Mouse (Mus musculus): Measurements from ENCODE around the gene Ppfibp1. TPM values are rescaled to one million over a fixed set of nuclear protein-coding genes. Genes with fewer than 3 reads are reported as not detected.

The Ppfibp1 gene
- polyA plus RNA-seq, 1 experiment from 2014 or later = 12.9 TPM

- WGBS (ENCODE audit: insufficient replicate concordance) = 74% methylated on average over 12 of the region's 12 CpGs
- Histone ChIP-seq H3K9ac (ENCODE audit: low read depth, low read length) (no peak overlapping the region), H3K4me2 (ENCODE audit: low read depth, low read length) (no peak overlapping the region), H3K27me3 (ENCODE audit: control insufficient read depth, insufficient read depth, low read depth, low read length) (no peaks in the 10 kb centered on the region), H3K36me3 (ENCODE audit: control insufficient read depth, insufficient read depth) (no peaks in the 10 kb centered on the region), H3K27ac (ENCODE audit: low read length) (no peak overlapping the region), H3K4me3 (ENCODE audit: low read depth, low read length) (no peak overlapping the region), H3K9me3 (replicated peaks; ENCODE audit: control insufficient read depth, low read length) (no peaks in the 10 kb centered on the region), H3K4me1 (ENCODE audit: control insufficient read depth, low read depth, low read length) (no peaks in the 10 kb centered on the region)
- ATAC-seq (ENCODE audit: low read depth) = no peak
Measured at GRCm38 (mm10) chr6:146877425-146878045, 10.8 kb upstream of the Ppfibp1 start.

- Histone ChIP-seq H3K9ac (ENCODE audit: low read depth, low read length) (no peak overlapping the region), H3K9me3 (replicated peaks; ENCODE audit: control insufficient read depth, low read length) (no peaks in the 10 kb centered on the region), H3K27me3 (ENCODE audit: control insufficient read depth, insufficient read depth, low read depth, low read length) (no peaks in the 10 kb centered on the region), H3K4me3 (ENCODE audit: low read depth, low read length) (no peak overlapping the region), H3K4me1 (ENCODE audit: control insufficient read depth, low read depth, low read length) (no peaks in the 10 kb centered on the region), H3K36me3 (ENCODE audit: control insufficient read depth, insufficient read depth) (no peaks in the 10 kb centered on the region), H3K27ac (ENCODE audit: low read length) (no peak overlapping the region), H3K4me2 (ENCODE audit: low read depth, low read length) (no peak overlapping the region)
- WGBS (ENCODE audit: insufficient replicate concordance) = 49% methylated on average over 10 of the region's 10 CpGs
- no peak for ATAC-seq (ENCODE audit: low read depth)
Measured at GRCm38 (mm10) chr6:146878926-146879325, 9.4 kb upstream of the Ppfibp1 start.

GRCm38 (mm10) chr6:146879856-146880255 lies 8.4 kb upstream of the Ppfibp1 start:
- no peak for ATAC-seq (ENCODE audit: low read depth)
- WGBS (ENCODE audit: insufficient replicate concordance) = 74% methylated on average over 9 of the region's 9 CpGs
- Histone ChIP-seq H3K27ac (ENCODE audit: low read length) (no peak overlapping the region), H3K27me3 (ENCODE audit: control insufficient read depth, insufficient read depth, low read depth, low read length) (no peaks in the 10 kb centered on the region), H3K9ac (ENCODE audit: low read depth, low read length) (no peak overlapping the region), H3K4me2 (ENCODE audit: low read depth, low read length) (no peak overlapping the region), H3K4me1 (ENCODE audit: control insufficient read depth, low read depth, low read length) (no peaks in the 10 kb centered on the region), H3K36me3 (ENCODE audit: control insufficient read depth, insufficient read depth) (no peaks in the 10 kb centered on the region), H3K9me3 (replicated peaks; ENCODE audit: control insufficient read depth, low read length) (no peaks in the 10 kb centered on the region), H3K4me3 (ENCODE audit: low read depth, low read length) (no peak overlapping the region)

GRCm38 (mm10) chr6:146880296-146880695 lies 8.0 kb upstream of the Ppfibp1 start:
- H3K9ac ChIP-seq (ENCODE audit: low read depth, low read length) = no peak overlapping the region
- no peak overlapping the region for H3K4me3 ChIP-seq (ENCODE audit: low read depth, low read length)
- no peak for ATAC-seq (ENCODE audit: low read depth)
- no peaks in the 10 kb centered on the region for H3K36me3 ChIP-seq (ENCODE audit: control insufficient read depth, insufficient read depth)
- no peaks in the 10 kb centered on the region for H3K27me3 ChIP-seq (ENCODE audit: control insufficient read depth, insufficient read depth, low read depth, low read length)
- WGBS (ENCODE audit: insufficient replicate concordance) = 60% methylated on average over 4 of the region's 4 CpGs
- H3K27ac ChIP-seq (ENCODE audit: low read length) = no peak overlapping the region
- no peaks in the 10 kb centered on the region for H3K4me1 ChIP-seq (ENCODE audit: control insufficient read depth, low read depth, low read length)
- no peak overlapping the region for H3K4me2 ChIP-seq (ENCODE audit: low read depth, low read length)
- no peaks in the 10 kb centered on the region for H3K9me3 ChIP-seq (replicated peaks; ENCODE audit: control insufficient read depth, low read length)

- H3K27me3 ChIP-seq (ENCODE audit: control insufficient read depth, insufficient read depth, low read depth, low read length) = no peaks in the 10 kb centered on the region
- no peaks in the 10 kb centered on the region for H3K36me3 ChIP-seq (ENCODE audit: control insufficient read depth, insufficient read depth)
- no peaks in the 10 kb centered on the region for H3K4me1 ChIP-seq (ENCODE audit: control insufficient read depth, low read depth, low read length)
- ATAC-seq (ENCODE audit: low read depth) = no peak
- H3K9me3 ChIP-seq (replicated peaks; ENCODE audit: control insufficient read depth, low read length) = no peaks in the 10 kb centered on the region
- WGBS (ENCODE audit: insufficient replicate concordance) = 48% methylated on average over 13 of the region's 13 CpGs
- no peak overlapping the region for H3K27ac ChIP-seq (ENCODE audit: low read length)
- H3K9ac ChIP-seq (ENCODE audit: low read depth, low read length) = no peak overlapping the region
- H3K4me3 ChIP-seq (ENCODE audit: low read depth, low read length) = no peak overlapping the region
- no peak overlapping the region for H3K4me2 ChIP-seq (ENCODE audit: low read depth, low read length)
Measured at GRCm38 (mm10) chr6:146881896-146882770, 6.2 kb upstream of the Ppfibp1 start.

GRCm38 (mm10) chr6:146883426-146883825 lies 4.9 kb upstream of the Ppfibp1 start:
- Histone ChIP-seq H3K9ac (ENCODE audit: low read depth, low read length) (no peak overlapping the region), H3K27ac (ENCODE audit: low read length) (no peak overlapping the region), H3K4me2 (ENCODE audit: low read depth, low read length) (no peak overlapping the region), H3K4me3 (ENCODE audit: low read depth, low read length) (no peak overlapping the region), H3K4me1 (ENCODE audit: control insufficient read depth, low read depth, low read length) (peaks cover under 1% of the 10 kb centered on the region), H3K9me3 (replicated peaks; ENCODE audit: control insufficient read depth, low read length) (no peaks in the 10 kb centered on the region), H3K36me3 (ENCODE audit: control insufficient read depth, insufficient read depth) (no peaks in the 10 kb centered on the region), H3K27me3 (ENCODE audit: control insufficient read depth, insufficient read depth, low read depth, low read length) (no peaks in the 10 kb centered on the region)
- 56% methylated on average over 2 of the region's 2 CpGs for WGBS (ENCODE audit: insufficient replicate concordance)
- no peak for ATAC-seq (ENCODE audit: low read depth)

- ATAC-seq (ENCODE audit: low read depth) = no peak
- Histone ChIP-seq H3K4me1 (ENCODE audit: control insufficient read depth, low read depth, low read length) (peaks cover 2% of the 10 kb centered on the region), H3K4me3 (ENCODE audit: low read depth, low read length) (no peak overlapping the region), H3K27ac (ENCODE audit: low read length) (no peak overlapping the region), H3K9ac (ENCODE audit: low read depth, low read length) (no peak overlapping the region), H3K36me3 (ENCODE audit: control insufficient read depth, insufficient read depth) (no peaks in the 10 kb centered on the region), H3K4me2 (ENCODE audit: low read depth, low read length) (no peak overlapping the region), H3K9me3 (replicated peaks; ENCODE audit: control insufficient read depth, low read length) (no peaks in the 10 kb centered on the region), H3K27me3 (ENCODE audit: control insufficient read depth, insufficient read depth, low read depth, low read length) (no peaks in the 10 kb centered on the region)
- WGBS (ENCODE audit: insufficient replicate concordance) = 60% methylated on average over 3 of the region's 3 CpGs
Measured at GRCm38 (mm10) chr6:146884171-146884570, 4.1 kb upstream of the Ppfibp1 start.

GRCm38 (mm10) chr6:146884851-146885250 lies 3.4 kb upstream of the Ppfibp1 start:
- no peak overlapping the region for H3K4me3 ChIP-seq (ENCODE audit: low read depth, low read length)
- no peak for ATAC-seq (ENCODE audit: low read depth)
- H3K36me3 ChIP-seq (ENCODE audit: control insufficient read depth, insufficient read depth) = no peaks in the 10 kb centered on the region
- peaks cover 2% of the 10 kb centered on the region for H3K4me1 ChIP-seq (ENCODE audit: control insufficient read depth, low read depth, low read length)
- H3K9me3 ChIP-seq (replicated peaks; ENCODE audit: control insufficient read depth, low read length) = no peaks in the 10 kb centered on the region
- no peak overlapping the region for H3K9ac ChIP-seq (ENCODE audit: low read depth, low read length)
- no peak overlapping the region for H3K27ac ChIP-seq (ENCODE audit: low read length)
- WGBS (ENCODE audit: insufficient replicate concordance) = 37% methylated on average over 4 of the region's 4 CpGs
- no peak overlapping the region for H3K4me2 ChIP-seq (ENCODE audit: low read depth, low read length)
- no peaks in the 10 kb centered on the region for H3K27me3 ChIP-seq (ENCODE audit: control insufficient read depth, insufficient read depth, low read depth, low read length)

All from liver, embryonic 16.5 days (tissue).